Mouse (Mus musculus) forelimb bud, embryonic 11.5 days (tissue): Measurements from ENCODE around the gene Unkl.

ENCODE experiments used
- DNase-seq: peaks from one replicate; pipeline ENCODE4 v3.0.0-alpha.2; 2012; ENCODE audit warnings: low read depth, low spot score

Unkl gene

DNA sequence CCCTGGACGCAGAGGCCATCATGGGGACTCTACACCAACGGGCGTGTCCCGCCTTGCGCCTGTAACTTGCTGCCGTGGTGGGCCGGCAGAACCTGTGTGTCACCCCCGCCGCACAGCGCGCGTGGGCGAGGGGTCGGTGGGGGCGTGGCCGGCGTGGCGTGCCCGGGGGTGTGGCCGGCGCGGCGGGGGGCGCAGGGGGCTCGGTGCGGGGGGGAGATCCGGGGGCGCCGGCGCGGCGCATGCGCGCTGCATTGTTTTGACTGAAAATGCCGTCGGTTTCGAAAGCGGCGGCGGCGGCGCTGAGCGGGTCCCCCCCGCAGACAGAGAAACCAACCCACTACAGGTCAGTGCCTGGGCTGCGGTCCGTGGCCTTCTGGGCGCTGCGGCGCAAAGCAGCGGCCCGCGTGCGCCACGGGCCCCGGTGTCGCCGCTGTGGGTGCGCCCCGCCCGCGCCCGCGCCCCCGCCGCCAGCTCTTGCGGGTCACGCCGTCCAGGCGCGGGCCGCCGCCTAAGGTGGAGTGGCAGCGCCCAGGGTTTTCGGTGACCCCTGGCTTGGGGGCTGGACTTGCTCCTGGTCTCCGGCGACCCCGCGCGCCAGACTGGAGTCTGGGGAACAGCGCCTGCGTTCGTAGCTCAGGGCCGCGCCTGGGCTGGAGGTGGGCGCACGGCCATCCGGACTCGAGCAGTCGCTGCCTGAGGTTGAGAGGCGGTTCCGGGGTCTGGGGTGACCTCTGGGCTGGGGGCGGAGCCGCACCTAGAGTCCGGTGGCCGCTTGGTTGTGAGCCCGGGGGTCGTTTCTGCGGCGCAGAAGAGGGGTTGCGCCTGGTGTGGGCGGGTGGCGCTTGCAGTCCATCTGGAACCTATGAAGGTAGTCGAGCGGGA lies at the start of gene Unkl:
Unkl (plus strand) TSS at position 248 of the 882 bp plus-strand sequence.
- peak; percentile 54 for DNase-seq

DNA sequence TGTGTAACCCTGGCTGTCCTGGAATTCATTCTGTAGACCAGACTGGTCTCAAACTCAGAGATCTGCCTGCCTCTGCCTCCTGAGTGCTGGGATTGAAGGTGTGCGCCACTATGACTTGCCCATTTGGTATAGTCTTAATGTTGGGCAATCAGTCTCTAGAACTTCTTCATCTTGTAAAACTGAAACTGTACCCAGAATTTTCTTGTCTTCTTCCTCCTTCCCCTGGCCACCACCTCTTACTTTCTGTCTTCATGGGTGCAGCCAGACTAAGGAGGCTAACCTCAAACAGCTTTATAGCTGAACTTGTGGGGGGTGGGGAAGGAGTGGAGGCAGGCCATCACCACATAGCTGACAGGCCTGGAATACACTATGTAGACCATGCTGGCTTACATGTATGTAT lies 49.4 kb upstream of the Unkl start:
- DNase-seq, result no peak

DNA sequence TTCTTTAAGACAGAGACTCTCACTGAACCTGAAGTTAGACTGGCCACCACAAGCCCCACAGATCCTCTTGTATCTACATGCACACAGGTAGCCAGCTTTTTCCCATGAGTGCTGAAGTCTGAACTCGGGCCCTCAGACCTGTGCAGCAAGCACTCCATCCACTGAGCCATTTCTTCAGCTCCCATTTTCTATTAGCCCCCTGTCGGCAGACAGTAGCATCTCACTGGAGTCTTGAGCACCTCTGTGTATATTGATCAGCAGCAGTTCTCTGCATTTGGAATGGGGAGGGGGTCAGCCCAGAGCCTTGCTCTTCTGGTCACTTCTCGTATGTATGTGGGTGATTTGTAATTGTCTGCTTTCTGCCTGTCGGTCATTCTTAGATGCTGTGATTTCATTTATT lies 48.2 kb upstream of the Unkl start:
- no peak for DNase-seq

DNA sequence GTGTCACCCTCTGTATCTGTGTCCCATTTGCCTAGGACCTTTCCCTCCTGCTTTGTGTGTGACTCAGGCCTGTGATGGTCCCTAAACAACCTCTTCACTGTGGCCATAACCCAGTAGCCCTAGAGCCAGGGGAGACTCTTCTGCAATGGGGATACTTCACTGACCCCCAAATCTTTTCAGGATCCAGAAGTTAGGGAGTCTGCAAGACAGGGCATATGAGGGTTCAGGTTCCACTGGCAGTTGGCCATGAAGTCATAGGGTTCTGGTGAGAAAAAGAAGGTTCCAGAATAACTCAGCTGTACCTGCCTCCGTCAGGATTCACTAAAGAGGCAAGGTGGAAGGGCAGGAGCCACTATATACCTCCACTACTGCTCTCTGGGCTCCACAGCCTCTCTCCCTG lies 26.0 kb upstream of the Unkl start, which contains the start of gene Ccdc154:
Ccdc154 (plus strand) TSS at position 301 of the 400 bp plus-strand sequence.
- no peak for DNase-seq

DNA sequence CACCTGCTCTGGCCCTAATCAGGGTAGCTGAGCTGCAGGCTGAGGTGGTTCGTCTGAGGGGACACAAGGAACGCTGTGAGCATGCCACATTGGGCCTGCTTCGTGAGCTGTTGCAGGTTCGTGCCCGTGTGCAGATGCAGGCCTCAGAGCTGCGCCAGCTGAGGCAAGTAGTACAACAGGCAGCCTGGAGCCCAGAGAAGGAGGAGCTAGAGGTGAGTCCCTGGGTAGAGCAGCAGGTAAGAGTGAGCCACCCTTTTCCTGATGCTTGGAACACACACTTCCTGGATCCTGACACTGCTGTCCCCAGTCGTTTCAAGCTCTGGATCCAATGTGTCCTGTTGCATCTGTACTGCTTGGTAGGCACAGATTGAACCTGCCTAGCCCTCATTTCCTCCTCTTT lies 24.8 kb upstream of the Unkl start:
- no peak for DNase-seq

DNA sequence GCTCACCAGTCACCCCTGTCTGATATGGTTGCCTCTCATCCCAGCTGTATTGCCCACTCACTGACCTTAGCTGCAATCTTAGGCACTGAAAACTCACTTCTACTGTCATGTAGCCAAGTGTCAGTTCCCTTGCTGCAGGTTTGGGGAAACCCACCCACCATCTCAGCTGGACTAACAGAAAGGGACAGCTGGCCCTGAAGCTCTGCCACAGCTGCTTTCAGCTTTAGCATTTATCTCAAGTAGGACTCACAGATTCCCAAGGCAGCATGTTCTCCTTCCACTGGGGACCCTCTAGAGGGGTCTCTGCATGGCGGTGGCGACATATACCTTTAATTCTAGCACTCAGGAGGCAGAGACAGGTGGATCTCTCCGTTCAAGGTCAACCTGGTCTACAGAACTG lies 23.4 kb upstream of the Unkl start:
- no peak for DNase-seq

DNA sequence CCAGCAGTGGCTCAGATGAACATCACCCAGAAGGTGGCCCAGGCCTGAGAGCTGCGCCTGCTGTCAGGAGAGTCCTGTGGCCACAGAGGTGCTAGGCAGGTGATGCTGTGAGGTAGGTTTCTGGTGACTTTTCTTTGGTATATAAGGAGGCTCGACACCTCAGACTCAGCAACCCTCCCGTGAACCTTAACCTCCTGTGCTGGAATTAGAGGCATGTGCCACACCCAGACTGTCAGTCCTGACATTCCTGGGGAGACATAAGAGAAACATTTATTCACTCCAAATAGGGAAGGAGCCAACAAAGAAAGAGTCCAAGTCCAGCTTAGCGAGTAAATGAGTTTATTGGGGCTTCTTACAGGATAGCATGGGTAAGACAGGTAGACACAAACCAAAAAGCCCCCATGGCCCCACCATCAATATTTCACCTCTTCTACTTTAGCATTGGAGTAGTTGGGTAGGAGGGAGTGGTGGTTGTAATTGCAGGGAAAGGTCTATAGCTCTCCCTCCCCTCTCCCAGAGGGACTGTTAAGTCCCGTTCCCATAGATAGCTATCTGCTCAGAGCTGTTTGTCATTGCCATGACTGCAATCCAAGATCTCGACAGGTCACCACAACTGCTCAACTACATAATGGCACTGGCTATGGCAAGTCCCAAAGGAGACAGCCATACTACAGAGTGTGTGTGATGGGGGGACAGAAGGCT lies 22.1 kb upstream of the Unkl start:
- DNase-seq, result no peak

DNA sequence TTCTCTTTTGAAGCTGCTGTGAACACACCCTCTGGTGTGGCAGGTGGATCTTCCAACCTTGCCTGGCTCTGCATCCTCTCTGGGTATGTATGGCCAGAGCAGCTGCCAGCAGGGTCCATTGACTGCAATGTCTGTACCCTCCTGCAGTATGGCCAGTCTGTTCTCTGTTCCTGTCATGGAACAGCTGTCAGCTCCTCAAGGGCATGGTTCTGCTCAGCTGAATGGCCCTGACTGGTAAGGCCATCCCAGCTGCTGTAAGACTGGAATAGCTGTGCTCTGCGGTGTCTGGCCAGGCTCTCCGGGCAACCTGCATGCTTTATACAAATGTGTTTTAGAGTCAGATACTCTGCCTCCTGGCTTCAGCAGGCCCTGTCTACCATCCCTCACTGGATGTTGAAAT lies 18.5 kb upstream of the Unkl start:
- DNase-seq, result no peak

DNA sequence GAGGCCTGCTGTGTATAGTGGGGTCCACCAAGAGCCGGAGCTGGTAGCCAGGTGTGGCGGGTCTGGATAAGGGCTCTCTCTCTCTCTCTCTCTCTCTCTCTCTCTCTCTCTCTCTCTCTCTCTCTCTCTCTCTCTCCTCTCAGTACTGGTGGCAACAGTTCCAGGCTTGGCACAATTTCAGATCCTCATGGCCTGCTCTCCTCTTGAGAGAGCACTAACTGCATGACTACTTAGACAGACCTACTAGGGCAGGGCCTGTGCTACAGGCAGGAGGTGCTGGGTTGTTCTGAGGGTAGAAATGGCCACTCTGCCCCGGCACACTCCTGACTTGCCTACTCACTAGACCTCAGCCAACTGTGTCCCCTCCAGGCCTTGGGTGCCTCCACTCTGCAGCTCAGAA lies 15.6 kb upstream of the Unkl start:
- no peak for DNase-seq

DNA sequence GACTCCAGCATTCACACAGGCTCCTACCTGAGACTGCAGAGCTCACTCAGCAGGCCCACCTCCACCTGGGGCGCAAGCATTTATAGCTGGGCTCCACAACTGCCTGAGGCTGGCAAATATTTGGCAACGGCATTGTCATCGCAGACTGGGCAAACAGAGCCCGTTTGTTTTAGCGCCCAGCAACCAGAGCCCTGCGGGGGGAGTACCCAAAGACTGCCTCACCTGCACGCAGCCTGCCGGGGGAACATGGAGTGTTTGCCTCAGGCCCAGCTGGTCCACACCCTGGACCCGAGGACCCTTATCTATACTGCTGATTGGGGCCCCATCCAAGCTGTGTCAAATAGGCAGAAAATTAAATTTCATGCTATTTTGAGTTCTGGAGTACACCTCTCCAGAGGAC lies 12.8 kb upstream of the Unkl start, which contains the start of gene Gm38655:
Gm38655 (minus strand) TSS at position 61 of the 400 bp plus-strand sequence.
- no peak for DNase-seq

DNA sequence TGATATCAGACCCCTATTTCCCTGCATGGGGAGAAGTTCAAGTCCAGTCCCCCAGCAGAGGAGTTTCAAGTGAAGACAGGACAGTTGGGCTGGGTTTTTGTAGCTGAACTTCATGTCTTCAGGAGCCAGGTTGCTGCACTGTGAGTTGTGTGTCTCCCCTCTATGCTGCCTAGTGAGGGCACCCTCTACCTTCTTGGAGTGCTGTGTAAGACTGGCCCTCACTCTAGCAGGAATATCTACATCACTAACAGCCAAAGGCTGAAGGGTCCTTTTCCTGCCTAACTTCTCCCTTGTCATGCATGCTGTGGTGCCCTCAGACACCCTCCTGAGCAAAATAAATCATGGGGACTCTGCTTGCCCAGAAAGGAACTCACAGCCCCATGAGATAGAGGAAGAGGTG lies 5.0 kb upstream of the Unkl start:
- DNase-seq, result no peak

DNA sequence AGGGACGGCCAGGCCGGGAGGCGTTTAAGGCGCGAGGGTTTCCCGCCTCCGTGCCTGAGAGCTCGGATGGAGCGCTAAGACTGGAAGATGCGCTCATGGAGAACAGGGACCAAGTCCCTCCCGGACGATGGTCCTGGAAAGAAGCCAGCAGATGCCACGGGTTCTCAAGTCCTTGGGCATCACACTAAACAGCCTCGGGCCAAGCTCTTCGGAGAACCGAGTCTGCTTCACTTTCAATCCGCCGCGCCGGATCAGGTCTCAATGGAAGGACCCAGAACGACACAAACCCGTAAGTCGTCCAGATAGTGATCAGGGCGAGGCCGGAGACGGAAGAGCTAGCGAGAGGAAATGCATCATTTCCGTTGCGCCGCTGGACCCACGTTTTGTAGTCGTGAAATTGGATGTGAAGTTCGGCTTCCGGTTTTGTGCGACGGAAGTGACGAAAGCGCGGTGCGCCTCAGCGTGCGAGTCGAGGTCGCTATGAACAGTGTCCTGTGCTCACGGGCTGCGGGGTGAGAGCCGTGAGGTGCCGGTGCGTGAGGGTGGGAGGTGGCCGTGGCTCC lies 4.0 kb upstream of the Unkl start, which contains the start of gene BC003965:
BC003965 (plus strand) TSS at position 426 of the 563 bp plus-strand sequence.
- DNase-seq, result peak; percentile 99

DNA sequence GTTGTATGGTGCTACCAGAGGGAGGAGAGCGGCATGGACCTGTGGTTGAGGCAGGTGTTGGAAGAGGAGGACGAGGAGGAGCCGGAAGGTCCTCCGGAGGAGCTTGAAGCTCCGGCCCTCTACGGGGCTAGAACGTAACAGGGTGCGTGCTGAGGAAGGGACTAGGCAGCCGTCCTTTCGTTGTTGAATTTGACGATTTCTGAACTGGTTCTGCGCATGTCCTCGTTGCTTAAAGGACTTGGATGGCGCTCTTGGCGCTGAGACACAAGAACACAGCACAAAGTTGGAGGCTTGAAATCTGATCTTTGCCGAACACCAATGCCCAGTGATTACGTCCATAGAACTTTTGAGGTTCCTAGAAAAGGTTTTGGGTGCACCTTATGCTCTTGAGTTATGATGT lies 3.2 kb upstream of the Unkl start:
- no peak for DNase-seq

DNA sequence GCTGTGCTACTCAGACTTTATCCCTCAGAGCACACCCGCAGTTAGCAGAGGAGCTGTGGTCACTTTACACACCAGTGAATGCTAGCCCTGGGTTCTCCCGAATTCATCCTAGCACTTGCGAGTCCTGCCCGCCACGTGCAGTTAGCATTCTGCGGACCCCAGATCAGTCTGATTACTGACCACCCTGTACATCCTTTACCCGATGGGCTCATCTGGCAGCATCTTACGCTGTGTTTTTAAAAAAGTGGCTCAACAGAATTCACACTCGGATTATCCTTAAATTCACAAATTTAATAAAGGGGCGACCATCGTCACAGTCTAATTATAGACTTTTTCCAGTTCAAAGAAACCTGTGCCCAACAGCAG lies 430 bp upstream of the Unkl start:
- no peak for DNase-seq

DNA sequence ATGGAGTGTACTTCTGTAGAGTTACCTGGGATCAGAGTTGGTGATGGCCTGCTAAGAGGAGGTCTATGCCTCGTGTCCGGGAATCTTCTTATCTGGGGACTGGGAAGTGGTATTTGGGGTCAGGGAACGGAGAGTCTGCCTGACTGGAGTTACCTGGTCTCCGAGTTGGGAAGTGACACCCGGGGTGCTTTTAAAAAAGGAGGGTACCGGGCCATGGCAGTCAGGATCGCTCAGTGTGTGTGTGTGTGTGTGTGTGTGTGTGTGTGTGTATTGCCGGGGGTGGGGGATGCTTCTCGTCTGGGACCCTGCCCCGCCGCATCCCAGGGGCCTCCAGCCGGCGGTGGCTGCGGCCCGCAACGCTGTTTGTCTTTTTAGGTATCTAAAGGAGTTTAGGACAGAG lies 894 bp downstream of the Unkl start:
- no peak for DNase-seq

DNA sequence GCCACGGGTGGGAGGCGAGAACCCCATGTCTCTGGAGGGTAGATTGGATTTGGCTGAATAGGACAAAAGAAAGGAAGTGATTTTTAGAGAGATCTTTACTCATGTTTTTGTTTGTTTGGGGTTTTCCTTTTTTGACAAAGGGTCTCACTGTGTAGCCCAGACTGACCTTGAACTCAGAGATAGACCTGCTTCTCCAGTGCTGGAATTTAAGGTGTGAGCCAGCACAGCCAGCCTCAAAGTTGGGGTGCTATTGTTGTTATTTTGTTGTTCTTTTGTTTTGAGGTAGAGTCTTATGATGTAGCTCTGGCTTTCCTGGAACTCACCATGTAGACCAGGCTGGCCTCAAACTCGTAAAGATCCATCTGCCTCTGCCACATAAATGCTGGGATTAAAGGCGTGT lies 14.2 kb downstream of the Unkl start:
- no peak for DNase-seq

DNA sequence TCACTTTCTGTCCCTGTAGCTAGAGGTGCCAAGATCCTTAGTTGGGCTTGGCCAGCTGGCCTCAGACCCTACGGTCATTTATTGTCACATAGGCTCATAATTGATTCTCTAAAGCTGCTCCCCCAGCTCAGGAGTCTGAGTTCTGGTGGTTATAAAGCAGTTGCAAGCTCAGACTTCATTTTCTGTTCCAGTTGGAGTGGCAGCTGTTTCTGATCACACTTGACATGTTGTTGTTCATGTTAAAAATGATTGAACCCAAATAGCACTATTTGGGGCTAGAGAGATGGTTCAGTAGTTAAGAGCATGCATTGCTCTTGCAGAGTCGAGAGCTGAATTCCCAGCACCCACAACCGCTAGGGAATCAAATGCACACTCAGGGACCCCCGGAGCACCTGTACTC lies 21.8 kb downstream of the Unkl start:
- no peak for DNase-seq

DNA sequence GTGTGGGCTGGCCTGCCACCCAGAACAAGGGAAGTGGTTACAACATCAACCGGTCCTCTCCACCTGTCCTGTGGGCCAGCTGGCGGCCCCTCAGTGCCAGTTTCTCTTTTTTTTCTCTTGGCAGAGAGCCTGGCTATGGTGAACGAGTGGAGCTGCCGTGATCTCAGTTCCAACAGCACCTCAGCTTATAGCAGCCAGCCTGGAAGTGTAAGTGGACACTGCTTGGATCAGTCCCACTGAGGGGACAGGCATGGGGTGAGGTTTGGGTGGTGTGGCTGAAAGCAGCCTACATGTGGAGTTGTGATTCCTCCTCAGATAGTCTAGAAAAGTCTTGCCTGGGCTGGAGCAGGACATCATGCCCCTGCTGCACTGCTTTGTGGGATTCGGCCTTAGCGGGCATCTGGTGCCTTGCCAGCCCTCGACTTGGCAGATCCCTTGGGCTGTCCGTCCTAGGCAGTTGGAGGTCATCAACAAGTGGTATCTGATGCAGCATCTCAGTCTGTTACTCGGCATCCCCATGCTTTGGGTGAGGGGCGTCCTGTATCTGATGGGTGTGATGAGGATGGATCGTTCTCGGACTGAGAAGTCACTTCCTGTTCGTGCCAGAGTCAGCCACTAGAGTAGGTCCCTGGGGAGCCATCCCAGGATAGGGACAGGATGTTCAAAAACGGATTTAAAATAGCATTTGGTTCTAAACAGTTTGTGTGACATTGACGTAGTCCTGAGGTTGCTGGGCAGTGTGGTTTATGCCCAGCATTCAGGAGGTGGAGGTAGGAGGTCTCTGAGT lies 22.7 kb downstream of the Unkl start:
- DNase-seq, result no peak

DNA sequence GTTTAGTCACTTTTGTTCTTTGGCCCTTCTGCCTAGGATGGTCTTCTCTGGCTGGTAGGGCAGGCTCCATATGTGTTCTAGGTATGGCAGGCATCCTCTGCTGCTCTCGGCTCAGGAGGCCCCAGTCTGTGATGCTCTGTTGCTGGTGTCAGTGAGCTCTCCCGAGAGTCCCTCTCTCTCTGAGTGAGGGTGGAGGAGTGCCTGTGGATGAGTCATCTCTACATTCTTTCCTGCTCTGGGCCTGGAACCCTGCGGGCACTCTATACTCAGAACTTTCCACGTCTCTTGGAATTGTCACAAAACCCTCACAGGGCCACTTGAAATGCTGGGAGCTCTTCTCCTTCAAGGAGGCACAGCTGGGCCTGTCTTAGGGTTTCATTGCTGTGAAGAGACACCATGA lies 23.5 kb downstream of the Unkl start:
- no peak for DNase-seq

DNA sequence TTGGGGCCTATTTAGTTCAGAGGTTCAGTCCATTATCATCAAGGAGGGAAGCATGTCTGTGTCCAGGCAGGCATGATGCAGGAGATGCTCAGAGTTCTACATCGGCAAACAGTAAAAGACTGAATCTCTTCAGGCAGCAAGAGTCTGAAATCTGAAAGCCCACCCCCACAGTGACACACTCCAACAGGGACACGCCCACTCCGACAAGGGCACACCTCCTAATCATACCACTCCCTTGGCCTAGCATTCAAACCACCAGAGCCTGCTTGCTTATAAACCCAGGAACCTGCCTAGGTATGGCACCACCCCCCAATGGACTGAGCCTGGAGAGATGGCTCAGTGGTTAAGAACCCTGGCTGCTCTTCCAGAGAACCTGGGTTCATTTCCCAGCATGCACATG lies 27.2 kb downstream of the Unkl start:
- no peak for DNase-seq

DNA sequence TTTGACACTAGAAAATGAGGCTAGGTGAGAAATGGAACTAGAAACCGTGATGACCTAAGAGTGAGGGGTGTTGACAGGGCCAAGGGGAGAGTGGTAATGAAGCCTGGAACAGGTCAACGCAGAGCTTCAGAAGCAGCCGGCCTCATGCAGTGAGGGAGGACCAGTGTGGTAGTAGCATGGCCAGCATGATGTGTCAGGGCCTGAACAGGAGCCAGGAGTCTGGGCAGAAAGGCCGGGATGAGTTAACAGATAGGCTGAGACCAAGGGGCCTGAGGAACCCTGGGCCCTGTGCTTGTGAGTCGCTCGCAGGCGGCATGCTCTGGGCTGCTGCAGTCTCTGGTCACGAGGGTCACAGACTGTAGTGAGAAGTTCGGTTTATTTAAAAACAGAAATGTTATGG lies 30.8 kb downstream of the Unkl start:
- DNase-seq, result no peak
